ENCODE assay signal across 27 mouse cellular contexts in the genomic region with DNA sequence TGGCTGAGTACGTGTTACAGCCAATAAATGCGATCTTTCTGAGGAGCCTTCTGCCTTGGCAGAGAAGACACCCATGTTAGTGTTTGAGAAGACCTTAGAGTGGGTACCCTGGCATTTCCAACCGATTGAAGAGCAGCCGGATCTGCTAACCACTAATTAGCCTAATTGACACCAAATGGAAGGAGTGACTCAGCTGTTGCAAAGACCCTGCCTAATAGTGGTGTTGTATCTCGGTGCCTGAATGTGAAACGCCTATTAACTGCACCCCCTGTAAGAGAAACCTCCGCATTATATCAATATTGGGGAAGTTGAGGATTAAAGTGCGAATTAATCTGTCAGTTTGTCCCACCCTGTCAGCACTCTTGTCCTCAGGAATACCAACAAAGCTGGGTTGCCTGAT.
DNase-seq lines count a peak whose midpoint lies in the region; ATAC-seq and TF ChIP-seq lines count a peak whose summit lies in the region.
"Had no signal": no experiment of that assay in that cellular context is flagged by ENCODE, and none has a peak within 500 bp of the region (broad histone marks: within the 10 kb centered on the region; RNA-seq: fewer than 3 reads in every experiment).

No protein-coding gene starts in this region.

- ATAC-seq in embryonic facial prominence, embryonic 14.5 days (ENCODE audit: low read depth), result no peak
- peak; percentile 74 for ATAC-seq in forebrain, embryonic 13.5 days
- ATAC-seq in forebrain, embryonic 16.5 days, result peak; percentile 85
- no peak for ATAC-seq in megakaryocyte progenitor cell, adult 5-6 weeks (replicated peaks; ENCODE audit: poor library complexity)
- no peak for ATAC-seq in midbrain, embryonic 11.5 days (ENCODE audit: low FRiP score)
- ATAC-seq in lung, postnatal 0 days, result no peak
- ATAC-seq: hindbrain, postnatal 0 days; inflammation-experienced regulatory T-cells, adult 6 months; intestine, embryonic 16.5 days had no signal

- H3K9ac ChIP-seq in embryonic facial prominence, embryonic 14.5 days (ENCODE audit: low read depth, low read length), result no peak overlapping the region
- H3K9ac ChIP-seq in forebrain, embryonic 13.5 days, result no peak overlapping the region
- H3K9ac ChIP-seq in forebrain, embryonic 16.5 days (replicated peaks; ENCODE audit: low read depth, low read length), result no peak overlapping the region
- H3K9ac ChIP-seq in midbrain, embryonic 11.5 days (ENCODE audit: low read length), result no peak overlapping the region
- no peak overlapping the region for H3K9ac ChIP-seq in lung, postnatal 0 days (replicated peaks; ENCODE audit: low read depth)
- H3K9ac ChIP-seq: embryonic facial prominence, embryonic 12.5 days; heart, embryonic 13.5 days; hindbrain, embryonic 14.5 days had no signal

- TF ChIP-seq CTCF in lung, postnatal 0 days (IDR thresholded peaks at IDR 0.05), result no peak

- no peak overlapping the region for H3K4me3 ChIP-seq in embryonic facial prominence, embryonic 14.5 days (ENCODE audit: low read depth, low read length)
- H3K4me3 ChIP-seq in embryonic facial prominence, embryonic 10.5 days, result no peak overlapping the region
- no peak overlapping the region for H3K4me3 ChIP-seq in forebrain, embryonic 13.5 days
- H3K4me3 ChIP-seq in forebrain, embryonic 16.5 days (replicated peaks; ENCODE audit: low read length), result no peak overlapping the region
- H3K4me3 ChIP-seq in midbrain, embryonic 11.5 days (ENCODE audit: low read depth, low read length), result no peak overlapping the region
- no peak overlapping the region for H3K4me3 ChIP-seq in lung, postnatal 0 days (ENCODE audit: low read depth, low read length)
- H3K4me3 ChIP-seq: embryonic facial prominence, embryonic 12.5 days; erythroblast, embryonic 14.5 days; gastrocnemius, adult 2 months; heart, embryonic 13.5 days had no signal

- no peak for TF ChIP-seq EP300 in lung, postnatal 0 days (IDR thresholded peaks at IDR 0.05)

- H3K27ac ChIP-seq in embryonic facial prominence, embryonic 14.5 days (replicated peaks; ENCODE audit: low read depth, low read length), result no peak overlapping the region
- no peak overlapping the region for H3K27ac ChIP-seq in embryonic facial prominence, embryonic 10.5 days (replicated peaks)
- H3K27ac ChIP-seq in forebrain, embryonic 13.5 days, result no peak overlapping the region
- H3K27ac ChIP-seq in forebrain, embryonic 16.5 days (ENCODE audit: low read length), result no peak overlapping the region
- H3K27ac ChIP-seq in midbrain, embryonic 11.5 days (ENCODE audit: low read depth, low read length), result no peak overlapping the region
- H3K27ac ChIP-seq in lung, postnatal 0 days (ENCODE audit: low read length), result no peak overlapping the region
- H3K27ac ChIP-seq: embryonic facial prominence, embryonic 12.5 days; gastrocnemius, adult 2 months; heart, embryonic 13.5 days; hindbrain, embryonic 14.5 days; hindbrain, postnatal 0 days had no signal

- H3K4me2 ChIP-seq in embryonic facial prominence, embryonic 14.5 days (ENCODE audit: low read depth, low read length), result no peak overlapping the region
- no peak overlapping the region for H3K4me2 ChIP-seq in forebrain, embryonic 13.5 days
- H3K4me2 ChIP-seq in forebrain, embryonic 16.5 days (ENCODE audit: low read length), result peak overlapping the region; percentile 9; the same call in 1 of the 2 replicates
- no peak overlapping the region for H3K4me2 ChIP-seq in midbrain, embryonic 11.5 days
- H3K4me2 ChIP-seq in lung, postnatal 0 days (replicated peaks; ENCODE audit: low read depth, low read length), result no peak overlapping the region
- H3K4me2 ChIP-seq: embryonic facial prominence, embryonic 12.5 days; heart, embryonic 13.5 days; hindbrain, embryonic 14.5 days had no signal

- H3K36me3 ChIP-seq in embryonic facial prominence, embryonic 14.5 days (ENCODE audit: control insufficient read depth, insufficient read depth, low read length), result no peaks in the 10 kb centered on the region
- H3K36me3 ChIP-seq in embryonic facial prominence, embryonic 10.5 days (replicated peaks), result no peaks in the 10 kb centered on the region
- no peaks in the 10 kb centered on the region for H3K36me3 ChIP-seq in forebrain, embryonic 13.5 days (ENCODE audit: poor library complexity, severe bottlenecking)
- no peaks in the 10 kb centered on the region for H3K36me3 ChIP-seq in forebrain, embryonic 16.5 days (ENCODE audit: control insufficient read depth, insufficient read depth)
- no peaks in the 10 kb centered on the region for H3K36me3 ChIP-seq in midbrain, embryonic 11.5 days (ENCODE audit: control insufficient read depth, insufficient read depth, low read length)
- no peaks in the 10 kb centered on the region for H3K36me3 ChIP-seq in lung, postnatal 0 days (ENCODE audit: insufficient read depth, low read length)
- H3K36me3 ChIP-seq: embryonic facial prominence, embryonic 12.5 days; G1E; heart, embryonic 13.5 days had no signal

- WGBS in embryonic facial prominence, embryonic 14.5 days, result 46% methylated on average over 8 of the region's 8 CpGs
- whole genome bisulfite sequencing in embryonic facial prominence, embryonic 10.5 days, result 46% methylated on average over 8 of the region's 8 CpGs
- 38% methylated on average over 8 of the region's 8 CpGs for WGBS in forebrain, embryonic 13.5 days
- 27% methylated on average over 8 of the region's 8 CpGs for WGBS in forebrain, embryonic 16.5 days
- 75% methylated on average over 8 of the region's 8 CpGs for WGBS in midbrain, embryonic 11.5 days
- WGBS in lung, postnatal 0 days, result 80% methylated on average over 8 of the region's 8 CpGs

- H3K4me1 ChIP-seq in embryonic facial prominence, embryonic 14.5 days (ENCODE audit: control insufficient read depth, insufficient read depth, low read length), result no peaks in the 10 kb centered on the region
- H3K4me1 ChIP-seq in embryonic facial prominence, embryonic 10.5 days, result peaks cover 9% of the 10 kb centered on the region
- peaks cover 6% of the 10 kb centered on the region; the same call in 1 of the 2 replicates for H3K4me1 ChIP-seq in forebrain, embryonic 13.5 days
- H3K4me1 ChIP-seq in forebrain, embryonic 16.5 days (replicated peaks; ENCODE audit: control insufficient read depth, insufficient read depth, low read length), result no peaks in the 10 kb centered on the region; the same call in 1 of the 2 replicates
- no peaks in the 10 kb centered on the region for H3K4me1 ChIP-seq in midbrain, embryonic 11.5 days (ENCODE audit: control insufficient read depth, insufficient read depth, low read length)
- H3K4me1 ChIP-seq in lung, postnatal 0 days (ENCODE audit: insufficient read depth, low read depth, low read length), result no peaks in the 10 kb centered on the region
- H3K4me1 ChIP-seq: heart, embryonic 13.5 days had no signal

- H3K27me3 ChIP-seq in embryonic facial prominence, embryonic 14.5 days (replicated peaks; ENCODE audit: control insufficient read depth, insufficient read depth, low read length), result no peaks in the 10 kb centered on the region
- H3K27me3 ChIP-seq in embryonic facial prominence, embryonic 10.5 days (replicated peaks; ENCODE audit: low read depth, poor library complexity, severe bottlenecking), result no peaks in the 10 kb centered on the region
- H3K27me3 ChIP-seq in forebrain, embryonic 13.5 days, result no peaks in the 10 kb centered on the region
- H3K27me3 ChIP-seq in forebrain, embryonic 16.5 days (replicated peaks; ENCODE audit: control insufficient read depth, insufficient read depth, low read length), result no peaks in the 10 kb centered on the region
- no peaks in the 10 kb centered on the region for H3K27me3 ChIP-seq in midbrain, embryonic 11.5 days (ENCODE audit: control insufficient read depth, insufficient read depth, low read length)
- H3K27me3 ChIP-seq in lung, postnatal 0 days (replicated peaks; ENCODE audit: insufficient read depth, low read length), result no peaks in the 10 kb centered on the region
- H3K27me3 ChIP-seq: embryonic facial prominence, embryonic 12.5 days; heart, embryonic 13.5 days had no signal

- DNase-seq in embryonic facial prominence, embryonic 14.5 days (ENCODE audit: low spot score), result peak; percentile 19
- DNase-seq in embryonic facial prominence, embryonic 10.5 days (ENCODE audit: low spot score), result no peak
- peak; percentile 57 for DNase-seq in brain, adult 2 months (ENCODE audit: low read depth, low spot score)
- DNase-seq in midbrain, embryonic 11.5 days (ENCODE audit: low spot score, missing footprints), result no peak
- DNase-seq in lung, postnatal 0 days (ENCODE audit: low spot score), result no peak
- DNase-seq: adrenal gland, adult 2 months; adrenal gland, postnatal 14 days; cerebellum, adult 18-20 months; cerebellum, adult 9-10 months; cerebellum, postnatal 14 days; gastrocnemius, adult 2 months; gastrocnemius, postnatal 25 days; heart, adult 18-20 months; heart, postnatal 14 days; heart, postnatal 4 days; kidney, adult 18-20 months had no signal

- H3K9me3 ChIP-seq in embryonic facial prominence, embryonic 14.5 days (ENCODE audit: control insufficient read depth, low read length), result no peaks in the 10 kb centered on the region
- H3K9me3 ChIP-seq in embryonic facial prominence, embryonic 10.5 days, result no peaks in the 10 kb centered on the region
- no peaks in the 10 kb centered on the region for H3K9me3 ChIP-seq in forebrain, embryonic 13.5 days (replicated peaks)
- H3K9me3 ChIP-seq in forebrain, embryonic 16.5 days (ENCODE audit: control insufficient read depth, low read length), result no peaks in the 10 kb centered on the region
- no peaks in the 10 kb centered on the region for H3K9me3 ChIP-seq in midbrain, embryonic 11.5 days (ENCODE audit: control insufficient read depth, low read length)
- no peaks in the 10 kb centered on the region for H3K9me3 ChIP-seq in lung, postnatal 0 days (ENCODE audit: low read length)
- H3K9me3 ChIP-seq: embryonic facial prominence, embryonic 12.5 days; G1E; heart, embryonic 13.5 days had no signal

Comparison
In these comparisons a context has a peak if more than half of its experiments do, and no peak if none do; other contexts are left out.
1. DNase-seq: peak in embryonic facial prominence, embryonic 14.5 days (single experiment) and brain, adult 2 months (single experiment); none in embryonic facial prominence, embryonic 10.5 days (single experiment), midbrain, embryonic 11.5 days (single experiment) and lung, postnatal 0 days (single experiment).
2. ATAC-seq: peak in forebrain, embryonic 13.5 days (single experiment) and forebrain, embryonic 16.5 days (single experiment); none in embryonic facial prominence, embryonic 14.5 days (single experiment), megakaryocyte progenitor cell, adult 5-6 weeks (single experiment), midbrain, embryonic 11.5 days (single experiment) and lung, postnatal 0 days (single experiment).